Mouse (Mus musculus): ENCODE data around the gene Spaca1.
"Not testable (repeated sequence)": the region's sequence is repeated elsewhere in the genome, so short reads cannot be mapped to it uniquely, and the experiment has no call there.

The Spaca1 gene

DNA sequence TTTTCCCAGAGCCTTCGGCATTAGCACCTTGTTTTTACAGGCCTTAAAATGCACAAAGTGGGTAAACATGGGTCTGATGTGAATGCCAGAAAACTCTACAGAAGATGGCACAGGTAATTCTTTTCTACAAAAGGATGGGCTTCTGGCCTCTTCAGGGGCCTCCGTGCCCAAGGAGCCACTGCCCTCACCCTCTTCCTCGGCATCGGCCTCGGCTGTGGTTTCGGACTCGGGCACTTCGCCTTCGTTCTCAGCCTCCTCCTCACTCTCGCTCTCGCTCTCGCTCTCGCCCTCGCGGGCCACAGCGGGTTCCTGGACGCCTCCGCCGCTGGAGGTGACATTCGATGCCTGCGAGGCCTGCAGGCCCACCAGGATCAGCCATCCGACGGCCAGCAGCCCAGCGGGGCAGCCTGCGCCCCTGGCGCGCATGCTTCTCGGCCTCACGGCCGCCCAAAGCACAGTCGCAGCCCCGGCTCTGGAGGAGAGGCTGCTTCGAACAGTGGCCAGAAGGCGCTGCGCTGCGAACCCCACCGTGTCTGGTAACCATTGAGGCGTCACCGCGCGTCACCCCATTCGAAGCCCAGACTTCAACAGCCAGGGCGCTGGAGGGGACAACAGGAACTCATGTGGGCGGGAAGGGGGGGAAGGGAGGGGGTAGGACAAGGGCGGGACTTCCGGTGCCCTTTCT is at the start of gene Spaca1:
Spaca1 (minus strand) TSS at position 621 of the 685 bp plus-strand sequence.
- no peak for ATAC-seq (ENCODE audit: low TSS enrichment)

- ATAC-seq (ENCODE audit: low TSS enrichment): not testable (repeated sequence)
Observed at GRCm38 (mm10) chr4:34087286-34087685, 37.3 kb upstream of the Spaca1 start.

GRCm38 (mm10) chr4:34081064-34081463 is 31.1 kb upstream of the Spaca1 start:
- ATAC-seq (ENCODE audit: low TSS enrichment): no peak

DNA sequence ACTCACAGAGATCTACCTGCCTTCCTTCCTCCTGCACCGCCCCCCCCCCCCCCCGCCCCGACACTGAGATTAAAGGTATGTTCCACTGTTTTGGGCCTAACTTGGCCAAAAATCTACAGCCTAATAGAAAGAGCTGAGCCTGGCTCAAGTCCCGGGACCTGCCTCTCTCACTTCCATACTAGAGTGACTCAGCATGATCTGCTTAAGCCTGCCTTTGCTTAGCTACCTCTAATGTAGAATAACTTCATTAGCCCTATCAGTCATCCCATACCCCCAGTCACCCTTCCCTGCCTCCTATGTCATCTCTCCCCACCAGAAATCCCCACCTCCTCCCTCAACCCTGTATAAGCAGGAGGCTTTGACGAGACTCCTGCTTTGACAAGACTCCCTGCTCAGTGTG is 19.0 kb upstream of the Spaca1 start:
- ATAC-seq (ENCODE audit: low TSS enrichment): no peak

DNA sequence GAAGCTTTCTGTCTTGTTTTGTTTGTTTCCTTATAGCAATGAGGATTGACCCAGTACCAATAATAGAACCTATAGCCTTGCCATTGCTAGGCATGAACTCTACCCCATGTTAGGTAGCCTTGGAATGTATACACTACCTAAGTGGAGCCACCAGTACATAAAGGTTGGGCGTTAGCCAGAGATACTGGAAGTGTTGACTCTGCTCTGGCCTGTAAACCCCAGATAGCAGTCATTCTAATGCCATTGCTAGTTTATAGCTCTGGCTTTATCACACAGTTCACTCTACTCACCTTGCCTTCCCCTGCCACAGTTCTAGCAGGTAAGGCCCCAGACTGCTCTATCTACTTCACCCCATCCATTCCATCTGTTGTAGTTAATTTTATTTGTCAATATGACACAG is 8.3 kb upstream of the Spaca1 start:
- no peak for ATAC-seq (ENCODE audit: low TSS enrichment)

- ATAC-seq (ENCODE audit: low TSS enrichment): no peak
Observed at GRCm38 (mm10) chr4:34026771-34027170, 23.2 kb downstream of the Spaca1 start.

DNA sequence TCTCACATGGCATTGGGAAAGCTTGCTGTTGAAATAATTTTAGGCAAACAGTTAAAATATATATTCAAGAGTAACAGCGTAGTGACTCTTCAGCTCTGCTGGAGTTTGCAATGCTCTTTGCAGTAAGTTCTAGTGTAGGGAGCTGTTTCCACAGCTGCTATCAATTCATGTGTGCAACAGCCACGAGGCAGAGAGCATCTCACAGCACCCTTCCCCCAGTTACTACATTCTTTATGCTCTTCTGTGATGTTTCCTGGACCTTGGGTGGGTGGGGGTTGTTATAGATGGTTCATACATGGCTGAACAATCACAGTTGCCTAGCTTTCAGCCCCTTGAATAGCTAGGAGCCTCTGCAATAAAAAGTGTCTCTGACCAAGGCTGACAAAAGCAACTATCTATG is 28.5 kb downstream of the Spaca1 start:
- no peak for ATAC-seq (ENCODE audit: low TSS enrichment)

GRCm38 (mm10) chr4:33996382-33996781 is 53.6 kb downstream of the Spaca1 start:
- no peak for ATAC-seq (ENCODE audit: low TSS enrichment)

DNA sequence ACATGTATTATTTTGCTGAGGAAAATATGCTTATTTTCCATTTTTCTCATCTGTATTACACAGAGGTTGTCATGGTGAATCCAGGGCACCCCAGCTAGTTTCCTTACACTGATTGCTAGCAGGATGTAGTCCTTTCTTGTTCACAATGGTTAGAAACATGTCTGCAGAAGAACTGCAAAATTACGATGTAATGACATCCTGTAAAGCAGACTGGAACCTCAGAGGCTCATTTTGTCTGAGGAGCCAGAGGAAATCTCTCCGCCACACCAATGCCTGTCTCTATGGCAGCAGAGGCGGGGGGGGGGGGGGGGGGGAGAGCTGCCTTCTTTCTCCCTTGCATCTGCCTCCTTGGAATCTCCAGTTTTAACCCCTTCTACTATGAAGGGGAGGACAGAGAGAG is 57.3 kb downstream of the Spaca1 start:
- no peak for ATAC-seq (ENCODE audit: low TSS enrichment)

GRCm38 (mm10) chr4:33988466-33989089 is 61.4 kb downstream of the Spaca1 start:
- no peak for ATAC-seq (ENCODE audit: low TSS enrichment)
